Mouse (Mus musculus) heart, adult 2 months (tissue): ENCODE results near the gene Igf1. TPM values are rescaled to one million over a fixed set of nuclear protein-coding genes. Genes with fewer than 3 reads are reported as not detected.

Experiments
- DNase-seq, 2 experiments: peaks; one replicate each; pipeline ENCODE4 v3.0.0; 2021
- H3K27ac ChIP-seq: fragments of 200-600 bp; 2 replicates; pipeline ENCODE4 v1.8.1; 2022
- H3K27me3 ChIP-seq: fragments of 200-500 bp; 2 replicates; pipeline ENCODE4 v1.6.1; 2012; ENCODE audit warnings: mild to moderate bottlenecking, low read length, inconsistent platforms, mixed read lengths; ENCODE audit not compliant: control insufficient read depth, insufficient read depth
- H3K36me3 ChIP-seq: fragments of 200-500 bp; 2 replicates; pipeline ENCODE4 v1.6.1; 2012; ENCODE audit warnings: low read length, inconsistent platforms; ENCODE audit not compliant: control insufficient read depth, insufficient read depth
- H3K4me1 ChIP-seq: fragments of 200-500 bp; 2 replicates; pipeline ENCODE4 v1.6.1; 2011; ENCODE audit warnings: low read length; ENCODE audit not compliant: control insufficient read depth, insufficient read depth
- H3K4me3 ChIP-seq: fragments of 200-600 bp; 2 replicates; pipeline ENCODE4 v1.8.1; 2022
- H3K79me2 ChIP-seq: fragments of 200-500 bp; replicated peaks from 2 replicates; pipeline ENCODE4 v1.6.1; 2012; ENCODE audit warnings: mild to moderate bottlenecking, inconsistent platforms, low read length, moderate library complexity, mixed read lengths; ENCODE audit not compliant: control insufficient read depth, insufficient read depth
- H3K9ac ChIP-seq: fragments of 200-500 bp; 2 replicates; pipeline ENCODE4 v1.6.1; 2012; ENCODE audit warnings: low read depth, mild to moderate bottlenecking, control low read depth, inconsistent platforms, low read length, mixed read lengths
- CTCF ChIP-seq: fragments of 200-600 bp; IDR thresholded peaks from 2 replicates; pipeline ENCODE4 v1.8.1; 2022; ENCODE audit warnings: antibody characterized with exemption, mild to moderate bottlenecking, moderate library complexity
- EP300 ChIP-seq: fragments of 200-500 bp; IDR thresholded peaks from 2 replicates; pipeline ENCODE4 v1.6.1; 2011; ENCODE audit warnings: low read depth, low read length, control low read depth; ENCODE audit not compliant: insufficient read depth
- POLR2A ChIP-seq: fragments of 200-500 bp; IDR thresholded peaks from 2 replicates; pipeline ENCODE4 v1.6.1; 2011; ENCODE audit warnings: mild to moderate bottlenecking, low read depth, low read length, control low read depth; ENCODE audit not compliant: insufficient read depth
- WGBS: fragments of 180-500 bp; shearing (Covaris S2); methylation state at CpG from one replicate; pipeline ENCODE4 v1.1.7; 2018; 5-methylcytosine and 5-hydroxymethylcytosine counted together
- intact Hi-C: fragments of 180-260 bp; cut with DNase I; formaldehyde crosslinking; loops from one replicate; pipeline ENCODE4 v1.15.1; 2025
- polyA plus RNA-seq: library from polyadenylated mRNA; depleted of rRNA; stranded (reverse); fragments of >200 nt; gene quantifications from 2 replicates; pipeline ENCODE4 v1.2.3, GENCODE M21; 2012; rRNA removed
- total RNA-seq, 2 experiments: library from RNA; stranded (reverse); gene quantifications; 2 replicates each; pipeline ENCODE4 v1.2.3; 2021

The Igf1 gene
- total and polyA plus RNA-seq, 3 experiments = 11.7 to 16.9 (median 15.7) TPM

DNA sequence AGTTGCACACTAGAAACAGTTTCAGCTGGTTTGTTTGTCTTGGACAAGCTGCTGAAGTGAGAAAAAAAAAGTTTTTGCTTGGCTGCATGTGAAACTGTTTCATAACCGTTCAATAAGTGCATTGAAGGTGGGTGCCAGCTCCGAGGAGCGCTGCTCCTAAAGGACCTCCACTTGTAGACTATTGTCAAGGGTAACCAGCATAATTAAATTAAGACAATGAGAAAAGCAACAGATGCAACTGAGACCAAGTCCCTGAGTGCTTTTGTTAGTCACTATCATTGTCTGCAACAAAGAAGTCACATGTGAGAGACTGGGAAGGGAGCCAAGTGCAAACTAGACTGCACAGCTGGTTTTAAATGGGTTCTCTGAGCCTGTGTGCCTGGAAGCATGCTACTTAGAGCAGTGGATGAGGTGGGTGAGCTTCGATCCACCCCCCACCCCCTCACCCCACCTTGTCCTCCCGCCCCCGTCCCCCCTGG lies 69.1 kb downstream of the Igf1 start:
- intact Hi-C loops = loop anchor here (2.0 kb wide), 1 partner anchor 68 kb away; the partner anchor contains the start of gene Igf1
- TF ChIP-seq CTCF (no peak), POLR2A (no peak)
- H3K4me1 ChIP-seq = no peaks in the 10 kb centered on the region; the same call in 1 of the 2 replicates
- H3K27me3 ChIP-seq = no peaks in the 10 kb centered on the region
- DNase-seq = peak; percentile 39 to 60
- H3K36me3 ChIP-seq = peaks cover 5% of the 10 kb centered on the region
- H3K27ac ChIP-seq = no peak overlapping the region
- H3K4me3 ChIP-seq = peak overlapping the region; percentile 9
- H3K9ac ChIP-seq = no peak overlapping the region
- no peaks in the 10 kb centered on the region for H3K79me2 ChIP-seq
- 12% methylated on average over 6 of the region's 6 CpGs for whole genome bisulfite sequencing

DNA sequence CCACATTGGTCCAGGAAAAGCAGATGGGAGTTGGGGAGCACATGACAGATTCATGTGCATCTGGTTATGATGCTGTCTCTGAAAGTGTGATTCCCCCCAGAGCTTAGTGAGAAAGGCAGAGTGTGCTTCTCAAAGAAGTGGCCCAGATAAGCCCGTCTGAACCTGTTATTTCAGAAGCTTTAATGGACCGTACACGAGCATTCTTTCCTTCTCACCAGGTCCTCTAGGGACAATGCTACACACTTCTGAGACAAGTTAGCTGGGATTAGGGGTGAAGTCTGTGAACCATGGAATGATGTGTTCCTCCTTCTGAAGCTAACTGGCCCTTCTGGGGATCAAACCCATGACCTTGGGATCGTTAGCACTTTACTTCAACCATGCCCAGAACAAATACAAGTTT lies 90.1 kb downstream of the Igf1 start:
- Histone ChIP-seq H3K4me3 (no peak overlapping the region), H3K27me3 (no peaks in the 10 kb centered on the region), H3K27ac (no peak overlapping the region), H3K36me3 (no peaks in the 10 kb centered on the region), H3K79me2 (no peaks in the 10 kb centered on the region), H3K4me1 (no peaks in the 10 kb centered on the region), H3K9ac (no peak overlapping the region)
- WGBS = 77% methylated on average over 4 of the region's 4 CpGs
- DNase-seq = no peak
- TF ChIP-seq POLR2A = no peak
- TF ChIP-seq EP300 = no peak
- TF ChIP-seq CTCF = no peak
- intact Hi-C loops = no loop called here

DNA sequence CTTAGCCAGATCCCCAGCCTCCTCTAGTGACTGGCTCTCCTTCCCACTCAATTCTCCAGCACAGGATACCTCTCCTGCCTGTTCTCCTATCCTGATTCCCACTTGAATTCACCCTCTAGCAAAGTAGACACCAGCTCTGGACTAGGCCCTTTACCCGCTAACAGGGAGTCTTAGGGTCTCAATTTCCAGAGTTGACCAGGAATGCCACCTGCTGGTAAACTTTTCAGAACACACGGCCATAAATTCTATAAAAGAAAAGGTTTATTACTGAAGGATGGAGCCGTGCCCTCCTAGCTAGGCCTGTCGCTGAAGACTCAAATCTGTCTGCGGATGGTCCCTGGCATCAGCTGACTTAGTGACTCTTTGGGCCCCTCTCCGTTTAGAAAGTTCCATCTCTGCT lies 113.5 kb downstream of the Igf1 start:
- Histone ChIP-seq H3K4me3 (no peak overlapping the region), H3K27me3 (no peaks in the 10 kb centered on the region), H3K4me1 (no peaks in the 10 kb centered on the region), H3K79me2 (no peaks in the 10 kb centered on the region), H3K27ac (no peak overlapping the region), H3K9ac (no peak overlapping the region), H3K36me3 (no peaks in the 10 kb centered on the region)
- intact Hi-C loops = loop anchor here (2.0 to 10.0 kb wide), 4 partner anchors 115 to 353 kb away; no protein-coding TSS in a partner anchor
- DNase-seq = peak; percentile 7 to 23
- TF ChIP-seq POLR2A = no peak
- TF ChIP-seq CTCF = peak; percentile 68
- WGBS = 59% methylated on average over 6 of the region's 6 CpGs

- no peak overlapping the region for H3K4me3 ChIP-seq
- H3K4me1 ChIP-seq = no peaks in the 10 kb centered on the region
- no peak overlapping the region for H3K9ac ChIP-seq
- no peaks in the 10 kb centered on the region for H3K79me2 ChIP-seq
- H3K27ac ChIP-seq = no peak overlapping the region
- no peaks in the 10 kb centered on the region for H3K36me3 ChIP-seq
- 44% methylated on average over 4 of the region's 4 CpGs for whole genome bisulfite sequencing
- no peak for DNase-seq
- TF ChIP-seq EP300 (no peak), POLR2A (no peak), CTCF (no peak)
- intact Hi-C loops = loop anchor here (2.0 to 10.0 kb wide), 3 partner anchors 282 to 377 kb away; no protein-coding TSS in a partner anchor
- no peaks in the 10 kb centered on the region for H3K27me3 ChIP-seq
Measured at GRCm38 (mm10) chr10:87973911-87974631, 116.0 kb downstream of the Igf1 start.

DNA sequence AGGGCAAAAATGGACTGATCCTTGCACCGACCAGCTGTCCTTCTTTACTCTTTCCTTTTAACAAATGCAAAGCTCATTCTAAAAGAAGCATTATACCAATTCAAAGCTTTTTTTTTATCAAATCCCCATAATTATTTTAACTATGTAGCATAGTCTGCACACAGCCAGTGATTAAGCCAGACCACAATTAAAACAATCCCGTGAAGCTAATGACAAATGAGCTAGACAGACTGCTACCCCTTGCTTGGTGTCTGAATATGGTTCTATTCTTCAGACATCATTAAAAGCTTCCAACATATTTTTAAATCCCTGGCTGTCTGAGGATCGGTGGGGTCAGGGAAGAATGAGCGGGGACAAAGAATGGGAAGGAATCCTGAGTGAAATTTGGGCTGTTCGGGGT lies 127.3 kb downstream of the Igf1 start:
- H3K27ac ChIP-seq = no peak overlapping the region
- no peaks in the 10 kb centered on the region for H3K36me3 ChIP-seq
- DNase-seq = no peak
- intact Hi-C loops = no loop called here
- H3K4me1 ChIP-seq = no peaks in the 10 kb centered on the region
- no peak for TF ChIP-seq CTCF
- TF ChIP-seq EP300 = no peak
- no peak for TF ChIP-seq POLR2A
- no peaks in the 10 kb centered on the region for H3K79me2 ChIP-seq
- no peaks in the 10 kb centered on the region for H3K27me3 ChIP-seq
- 85% methylated on average over 5 of the region's 5 CpGs for WGBS
- H3K9ac ChIP-seq = no peak overlapping the region
- no peak overlapping the region for H3K4me3 ChIP-seq

DNA sequence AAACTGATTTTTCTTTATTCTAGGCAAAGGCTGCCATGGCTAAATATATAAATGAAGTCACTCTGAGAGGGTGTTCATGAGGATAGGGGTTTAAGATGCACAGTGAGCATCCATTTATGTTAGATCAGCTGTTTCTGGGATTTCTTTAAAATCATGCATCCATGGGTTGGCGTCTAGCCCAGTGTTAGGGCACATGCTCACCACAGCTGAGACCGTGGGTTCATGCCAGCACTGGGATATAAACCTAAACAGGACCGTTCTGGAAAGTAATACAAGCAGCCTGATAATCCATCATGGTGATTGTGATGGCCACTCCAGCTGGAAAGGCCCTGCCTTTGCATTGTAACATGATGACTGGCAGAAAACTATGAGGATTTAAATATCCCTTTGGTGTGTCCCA lies 128.1 kb downstream of the Igf1 start:
- H3K79me2 ChIP-seq = no peaks in the 10 kb centered on the region
- WGBS = 73% methylated on average over 3 of the region's 3 CpGs

More for the DNA sequence above, 128.1 kb downstream of the Igf1 start:
- H3K4me3 ChIP-seq = no peak overlapping the region
- TF ChIP-seq POLR2A (no peak), CTCF (no peak), EP300 (no peak)
- H3K27me3 ChIP-seq = no peaks in the 10 kb centered on the region
- DNase-seq = no peak
- H3K27ac ChIP-seq = no peak overlapping the region
- no peaks in the 10 kb centered on the region for H3K36me3 ChIP-seq
- no peaks in the 10 kb centered on the region for H3K4me1 ChIP-seq
- intact Hi-C loops = no loop called here
- H3K9ac ChIP-seq = no peak overlapping the region

Other genes starting within 250 kb of the Igf1 start
- gene Pmch, start 232.8 kb downstream of the Igf1 start, total RNA-seq = not detected
- not detected in 2 replicates for gene Pmch, start 232.8 kb downstream of the Igf1 start, polyA plus RNA-seq